Mouse (Mus musculus) kidney, adult 2 months (tissue): ENCODE results near the gene Ankrd33b. TPM values are rescaled to one million over a fixed set of nuclear protein-coding genes. Genes with fewer than 3 reads are reported as not detected.

Experiments used
- DNase-seq: peaks from one replicate; pipeline ENCODE4 v3.0.0; 2021
- H3K27ac ChIP-seq: fragments of 200-500 bp; 2 replicates; pipeline ENCODE4 v1.5.1; 2012; ENCODE audit warnings: low read depth, low read length, control low read depth, inconsistent platforms; ENCODE audit not compliant: insufficient read depth
- H3K27me3 ChIP-seq: fragments of 200-500 bp; replicated peaks from 2 replicates; pipeline ENCODE4 v1.6.1; 2012; ENCODE audit warnings: mild to moderate bottlenecking, moderate library complexity, low read length, inconsistent platforms; ENCODE audit not compliant: control insufficient read depth, insufficient read depth
- H3K36me3 ChIP-seq: fragments of 200-500 bp; 2 replicates; pipeline ENCODE4 v1.6.1; 2012; ENCODE audit warnings: mild to moderate bottlenecking, moderate library complexity, low read length, inconsistent platforms; ENCODE audit not compliant: control insufficient read depth, insufficient read depth
- H3K4me1 ChIP-seq: fragments of 200-500 bp; 2 replicates; pipeline ENCODE4 v1.6.1; 2011; ENCODE audit warnings: low read length; ENCODE audit not compliant: control insufficient read depth, insufficient read depth
- H3K4me3 ChIP-seq: fragments of 200-500 bp; 2 replicates; pipeline ENCODE4 v1.5.1; 2011; ENCODE audit warnings: mild to moderate bottlenecking, low read depth, low read length, control low read depth; ENCODE audit not compliant: insufficient read depth
- CTCF ChIP-seq: fragments of 200-500 bp; conservative IDR thresholded peaks from 2 replicates; pipeline ENCODE4 v1.5.1; 2011; ENCODE audit warnings: low read depth, mild to moderate bottlenecking, control low read depth, low read length, moderate library complexity, mixed read lengths; ENCODE audit not compliant: insufficient read depth, insufficient read length
- POLR2A ChIP-seq: fragments of 200-500 bp; IDR thresholded peaks from one replicate; pipeline ENCODE4 v1.6.1; 2011; ENCODE audit warnings: low read depth, low read length, control low read depth
- WGBS: fragments of 180-500 bp; shearing (Covaris S2); methylation state at CpG from one replicate; pipeline ENCODE4 v1.1.7; 2018; 5-methylcytosine and 5-hydroxymethylcytosine counted together
- polyA plus RNA-seq: library from polyadenylated mRNA; depleted of rRNA; stranded (reverse); fragments of >200 nt; gene quantifications from 2 replicates; pipeline ENCODE4 v1.2.3, GENCODE M21; 2012

Gene Ankrd33b
- polyA plus RNA-seq, 1 experiment: 21.8 TPM

- H3K4me3 ChIP-seq: no peak overlapping the region
- no peak for TF ChIP-seq POLR2A
- TF ChIP-seq CTCF: no peak
- 51% methylated on average over 40 of the region's 40 CpGs for WGBS
Measured at GRCm38 (mm10) chr15:31296882-31297776, 70.4 kb downstream of the Ankrd33b start.

GRCm38 (mm10) chr15:31294311-31294710 lies 73.2 kb downstream of the Ankrd33b start:
- TF ChIP-seq POLR2A: no peak
- no peak for TF ChIP-seq CTCF
- Histone ChIP-seq H3K27ac (no peak overlapping the region), H3K27me3 (no peaks in the 10 kb centered on the region), H3K4me1 (no peaks in the 10 kb centered on the region; the same call in 1 of the 2 replicates), H3K36me3 (no peaks in the 10 kb centered on the region), H3K4me3 (no peak overlapping the region)
- 42% methylated on average over 2 of the region's 2 CpGs for WGBS
- no peak for DNase-seq

More at GRCm38 (mm10) chr15:31296882-31297776, 70.4 kb downstream of the Ankrd33b start:
- Histone ChIP-seq H3K27ac (no peak overlapping the region), H3K36me3 (no peaks in the 10 kb centered on the region), H3K27me3 (no peaks in the 10 kb centered on the region), H3K4me1 (no peaks in the 10 kb centered on the region; the same call in 1 of the 2 replicates)
- DNase-seq: no peak

- Histone ChIP-seq H3K4me1 (no peaks in the 10 kb centered on the region), H3K27me3 (no peaks in the 10 kb centered on the region), H3K4me3 (no peak overlapping the region), H3K27ac (no peak overlapping the region), H3K36me3 (no peaks in the 10 kb centered on the region)
- 41% methylated on average over 3 of the region's 3 CpGs for WGBS
- peak; percentile 14 for DNase-seq
- TF ChIP-seq CTCF (no peak), POLR2A (no peak)
Measured at GRCm38 (mm10) chr15:31292627-31293026, 74.9 kb downstream of the Ankrd33b start.

GRCm38 (mm10) chr15:31285695-31286094 lies 81.8 kb downstream of the Ankrd33b start:
- 63% methylated on average over 3 of the region's 3 CpGs for WGBS
- TF ChIP-seq POLR2A: no peak
- TF ChIP-seq CTCF: no peak
- Histone ChIP-seq H3K4me3 (no peak overlapping the region), H3K27ac (no peak overlapping the region), H3K4me1 (no peaks in the 10 kb centered on the region), H3K36me3 (no peaks in the 10 kb centered on the region), H3K27me3 (no peaks in the 10 kb centered on the region)
- peak; percentile 63 for DNase-seq

DNA sequence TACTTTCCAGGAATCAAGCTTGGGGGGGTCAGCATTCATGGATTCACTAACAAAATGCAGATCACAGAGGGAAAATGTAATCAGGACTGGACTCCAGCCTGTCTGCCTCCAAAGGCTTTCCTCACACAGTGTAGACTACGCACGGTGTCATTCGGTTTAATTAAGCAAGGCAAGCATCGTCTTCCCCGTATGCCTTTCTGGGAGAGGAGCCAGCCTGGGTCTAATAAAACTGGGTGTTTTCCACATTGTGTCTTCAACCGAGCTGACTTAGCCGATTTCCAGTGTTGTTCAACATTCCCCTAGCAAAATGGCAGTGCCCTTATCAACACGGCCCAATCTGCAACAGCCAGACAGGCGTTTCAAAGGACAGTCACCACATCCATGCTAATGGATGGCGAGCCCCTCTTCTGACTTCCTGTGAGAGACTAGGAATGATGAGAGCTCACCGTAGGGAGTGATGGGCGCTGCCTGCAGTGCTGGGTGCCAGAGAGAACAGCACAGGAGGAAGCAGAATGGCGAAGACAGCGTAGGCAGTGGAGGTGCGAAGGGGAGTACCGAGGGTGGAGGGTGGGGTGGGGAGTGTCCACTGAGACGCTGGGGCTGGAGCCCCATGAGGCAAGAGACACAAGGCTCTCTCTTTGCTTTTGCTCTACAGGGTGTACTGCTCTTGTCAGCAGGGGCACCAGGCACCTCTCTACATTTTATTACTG lies 82.4 kb downstream of the Ankrd33b start:
- Histone ChIP-seq H3K4me3 (no peak overlapping the region), H3K27ac (no peak overlapping the region), H3K27me3 (no peaks in the 10 kb centered on the region), H3K4me1 (peaks cover 4% of the 10 kb centered on the region; the same call in 1 of the 2 replicates), H3K36me3 (no peaks in the 10 kb centered on the region)
- 65% methylated on average over 17 of the region's 17 CpGs for WGBS
- DNase-seq: peak; percentile 30
- no peak for TF ChIP-seq CTCF
- TF ChIP-seq POLR2A: no peak

GRCm38 (mm10) chr15:31284142-31284541 lies 83.4 kb downstream of the Ankrd33b start:
- Histone ChIP-seq H3K27me3 (no peaks in the 10 kb centered on the region), H3K4me1 (peaks cover 9% of the 10 kb centered on the region), H3K4me3 (no peak overlapping the region), H3K36me3 (no peaks in the 10 kb centered on the region), H3K27ac (no peak overlapping the region)
- DNase-seq: no peak
- peak; percentile 51 for TF ChIP-seq CTCF
- TF ChIP-seq POLR2A: no peak
- 64% methylated on average over 5 of the region's 5 CpGs for WGBS

GRCm38 (mm10) chr15:31282353-31282752 lies 85.2 kb downstream of the Ankrd33b start:
- 73% methylated on average over 3 of the region's 3 CpGs for WGBS
- H3K4me1 ChIP-seq: peaks cover 12% of the 10 kb centered on the region
- no peaks in the 10 kb centered on the region for H3K27me3 ChIP-seq
- no peak overlapping the region for H3K27ac ChIP-seq
- no peak overlapping the region for H3K4me3 ChIP-seq
- TF ChIP-seq CTCF (no peak), POLR2A (no peak)
- peak; percentile 73 for DNase-seq
- H3K36me3 ChIP-seq: no peaks in the 10 kb centered on the region
